Mouse (Mus musculus): Measurements from ENCODE around the gene Rgl3. TPM values are rescaled to one million over a fixed set of nuclear protein-coding genes. Genes with fewer than 3 reads are reported as not detected.

The Rgl3 gene
- polyA plus RNA-seq, 1 experiment from 2014 or later = 3.4 TPM

GRCm38 (mm10) chr9:22012731-22013130 lies 23.5 kb upstream of the Rgl3 start:
- Histone ChIP-seq H3K27me3 (ENCODE audit: control insufficient read depth, insufficient read depth, low read length) (no peaks in the 10 kb centered on the region), H3K27ac (ENCODE audit: low read depth, low read length) (no peak overlapping the region), H3K4me3 (ENCODE audit: low read depth, low read length) (no peak overlapping the region), H3K4me2 (ENCODE audit: low read depth, low read length, severe bottlenecking) (no peak overlapping the region), H3K36me3 (ENCODE audit: control insufficient read depth, insufficient read depth, low read length) (peaks cover 38% of the 10 kb centered on the region), H3K9ac (ENCODE audit: low read length) (no peak overlapping the region), H3K4me1 (replicated peaks; ENCODE audit: control insufficient read depth, insufficient read depth, low read length) (0 out of 2 replicates have a peak, but pooled peaks cover 4% of the 10 kb centered on the region), H3K9me3 (ENCODE audit: control insufficient read depth, low read length) (no peaks in the 10 kb centered on the region)
- DNase-seq (ENCODE audit: low spot score) (no peak), ATAC-seq (replicated peaks; ENCODE audit: low FRiP score) (no peak; the same call in 1 of the 2 replicates)
- 94% methylated on average over 13 of the region's 13 CpGs for WGBS

GRCm38 (mm10) chr9:22011055-22011454 lies 21.8 kb upstream of the Rgl3 start:
- Histone ChIP-seq H3K4me3 (ENCODE audit: low read depth, low read length) (no peak overlapping the region), H3K27me3 (ENCODE audit: control insufficient read depth, insufficient read depth, low read length) (no peaks in the 10 kb centered on the region), H3K9me3 (ENCODE audit: control insufficient read depth, low read length) (no peaks in the 10 kb centered on the region), H3K36me3 (ENCODE audit: control insufficient read depth, insufficient read depth, low read length) (peaks cover 38% of the 10 kb centered on the region), H3K9ac (ENCODE audit: low read length) (no peak overlapping the region), H3K4me1 (replicated peaks; ENCODE audit: control insufficient read depth, insufficient read depth, low read length) (0 out of 2 replicates have a peak, but pooled peaks cover 2% of the 10 kb centered on the region), H3K27ac (ENCODE audit: low read depth, low read length) (no peak overlapping the region), H3K4me2 (ENCODE audit: low read depth, low read length, severe bottlenecking) (no peak overlapping the region)
- ATAC-seq (replicated peaks; ENCODE audit: low FRiP score) (no peak), DNase-seq (ENCODE audit: low spot score) (no peak)
- whole genome bisulfite sequencing = 89% methylated on average over 5 of the region's 5 CpGs

DNA sequence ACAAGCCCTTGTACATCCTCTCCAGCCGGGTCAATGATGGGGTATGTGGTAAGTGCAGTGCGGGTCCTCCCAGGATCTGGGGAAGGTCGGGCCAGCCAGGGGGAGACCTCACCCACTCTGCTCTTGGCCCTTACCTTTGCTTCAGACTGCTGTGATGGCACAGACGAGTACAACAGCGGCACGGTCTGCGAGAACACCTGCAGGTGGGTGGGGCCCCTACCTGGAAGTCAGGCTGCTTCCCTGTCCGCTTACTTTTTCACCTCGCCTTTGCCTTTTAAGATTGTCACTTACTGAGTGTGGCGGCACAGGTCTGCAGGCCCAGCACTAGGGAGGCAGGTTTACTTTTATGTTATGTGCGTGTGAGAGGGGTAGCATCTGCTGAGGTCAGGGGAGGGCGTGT lies 15.3 kb upstream of the Rgl3 start:
- H3K9ac ChIP-seq (ENCODE audit: low read length) = no peak overlapping the region; the same call in 1 of the 2 replicates
- DNase-seq (ENCODE audit: low spot score) (no peak), ATAC-seq (replicated peaks; ENCODE audit: low FRiP score) (no peak)
- H3K27me3 ChIP-seq (ENCODE audit: control insufficient read depth, insufficient read depth, low read length) = no peaks in the 10 kb centered on the region
- H3K9me3 ChIP-seq (ENCODE audit: control insufficient read depth, low read length) = no peaks in the 10 kb centered on the region
- H3K36me3 ChIP-seq (ENCODE audit: control insufficient read depth, insufficient read depth, low read length) = peaks cover 6% of the 10 kb centered on the region
- no peak overlapping the region for H3K4me2 ChIP-seq (ENCODE audit: low read depth, low read length, severe bottlenecking)
- WGBS = 93% methylated on average over 12 of the region's 12 CpGs
- no peak overlapping the region for H3K27ac ChIP-seq (ENCODE audit: low read depth, low read length)
- H3K4me1 ChIP-seq (replicated peaks; ENCODE audit: control insufficient read depth, insufficient read depth, low read length) = peaks cover 12% of the 10 kb centered on the region
- no peak overlapping the region for H3K4me3 ChIP-seq (ENCODE audit: low read depth, low read length)

- peak overlapping the region; percentile 80 for H3K4me2 ChIP-seq (ENCODE audit: low read depth, low read length, severe bottlenecking)
- ATAC-seq (replicated peaks; ENCODE audit: low FRiP score) (peak; percentile 1; the same call in 1 of the 2 replicates), DNase-seq (ENCODE audit: low spot score) (peak; percentile 70)
- H3K4me1 ChIP-seq (replicated peaks; ENCODE audit: control insufficient read depth, insufficient read depth, low read length) = peaks cover 12% of the 10 kb centered on the region
- H3K27ac ChIP-seq (ENCODE audit: low read depth, low read length) = 0 out of 2 replicates have a peak overlapping the region, but pooled peaks have one; percentile 59
- peak overlapping the region; percentile 65 for H3K9ac ChIP-seq (ENCODE audit: low read length)
- peak overlapping the region; percentile 63 for H3K4me3 ChIP-seq (ENCODE audit: low read depth, low read length)
- H3K36me3 ChIP-seq (ENCODE audit: control insufficient read depth, insufficient read depth, low read length) = no peaks in the 10 kb centered on the region; the same call in 1 of the 2 replicates
- H3K27me3 ChIP-seq (ENCODE audit: control insufficient read depth, insufficient read depth, low read length) = no peaks in the 10 kb centered on the region
- 1% methylated on average over 18 of the region's 18 CpGs for WGBS
- no peaks in the 10 kb centered on the region for H3K9me3 ChIP-seq (ENCODE audit: control insufficient read depth, low read length)
Observed at GRCm38 (mm10) chr9:22003163-22003554, 13.9 kb upstream of the Rgl3 start.

- H3K4me2 ChIP-seq (ENCODE audit: low read depth, low read length, severe bottlenecking) = peak within 1 kb of the TSS; percentile 80
- DNase-seq (ENCODE audit: low spot score) = peak; percentile 99
- 5% methylated on average over 57 of the region's 57 CpGs for WGBS
Observed at GRCm38 (mm10) chr9:22002194-22003162, 13.2 kb upstream of the Rgl3 start, which contains the start of the genes Ccdc151 and Prkcsh. Ccdc151 (minus strand) TSS chr9:22002634. Prkcsh (plus strand) TSS chr9:22002806.

DNA sequence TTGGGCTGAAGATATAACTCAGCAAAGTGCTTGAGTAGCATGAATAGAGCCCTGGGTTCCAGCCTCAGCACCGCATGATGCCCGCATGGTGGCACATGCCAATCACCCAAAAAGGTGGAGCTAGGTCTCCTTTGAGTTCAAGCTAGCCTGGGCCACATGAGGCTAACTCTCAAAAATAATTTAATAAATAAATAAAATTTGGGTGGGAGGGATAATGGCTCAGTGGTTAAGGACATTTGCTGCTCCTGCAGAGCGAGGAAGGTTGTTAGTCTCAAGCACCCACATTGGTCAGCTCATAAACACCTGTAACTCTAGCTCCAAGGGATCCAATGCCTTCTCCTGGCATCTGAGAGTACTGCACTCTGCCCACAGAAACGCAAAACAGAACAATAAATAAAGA lies 12.4 kb upstream of the Rgl3 start:
- Histone ChIP-seq H3K4me1 (replicated peaks; ENCODE audit: control insufficient read depth, insufficient read depth, low read length) (peaks cover 12% of the 10 kb centered on the region), H3K4me2 (ENCODE audit: low read depth, low read length, severe bottlenecking) (no peak overlapping the region), H3K27me3 (ENCODE audit: control insufficient read depth, insufficient read depth, low read length) (no peaks in the 10 kb centered on the region), H3K27ac (ENCODE audit: low read depth, low read length) (no peak overlapping the region), H3K4me3 (ENCODE audit: low read depth, low read length) (no peak overlapping the region), H3K9me3 (ENCODE audit: control insufficient read depth, low read length) (no peaks in the 10 kb centered on the region), H3K9ac (ENCODE audit: low read length) (no peak overlapping the region), H3K36me3 (ENCODE audit: control insufficient read depth, insufficient read depth, low read length) (no peaks in the 10 kb centered on the region; the same call in 1 of the 2 replicates)
- no peak for DNase-seq (ENCODE audit: low spot score)
- 85% methylated on average over 4 of the region's 4 CpGs for WGBS
- ATAC-seq (replicated peaks; ENCODE audit: low FRiP score) = no peak

More at GRCm38 (mm10) chr9:22002194-22003162, 13.2 kb upstream of the Rgl3 start, which contains the start of the genes Ccdc151 and Prkcsh:
- Histone ChIP-seq H3K9me3 (ENCODE audit: control insufficient read depth, low read length) (no peaks in the 10 kb centered on the region), H3K4me3 (ENCODE audit: low read depth, low read length) (peak within 1 kb of the TSS; percentile 63), H3K27ac (ENCODE audit: low read depth, low read length) (0 out of 2 replicates have a peak within 1 kb of the TSS, but pooled peaks have one; percentile 59), H3K27me3 (ENCODE audit: control insufficient read depth, insufficient read depth, low read length) (no peaks in the 10 kb centered on the region), H3K4me1 (replicated peaks; ENCODE audit: control insufficient read depth, insufficient read depth, low read length) (peaks cover 12% of the 10 kb centered on the region), H3K36me3 (ENCODE audit: control insufficient read depth, insufficient read depth, low read length) (no peaks in the 10 kb centered on the region; the same call in 1 of the 2 replicates), H3K9ac (ENCODE audit: low read length) (peak within 1 kb of the TSS; percentile 65)
- ATAC-seq (replicated peaks; ENCODE audit: low FRiP score) = peak; percentile 99

- WGBS = 96% methylated on average over 6 of the region's 6 CpGs
- Histone ChIP-seq H3K9ac (ENCODE audit: low read length) (no peak overlapping the region), H3K4me2 (ENCODE audit: low read depth, low read length, severe bottlenecking) (no peak overlapping the region), H3K4me3 (ENCODE audit: low read depth, low read length) (no peak overlapping the region), H3K36me3 (ENCODE audit: control insufficient read depth, insufficient read depth, low read length) (no peaks in the 10 kb centered on the region; the same call in 1 of the 2 replicates), H3K27me3 (ENCODE audit: control insufficient read depth, insufficient read depth, low read length) (no peaks in the 10 kb centered on the region), H3K4me1 (replicated peaks; ENCODE audit: control insufficient read depth, insufficient read depth, low read length) (peaks cover 12% of the 10 kb centered on the region), H3K9me3 (ENCODE audit: control insufficient read depth, low read length) (no peaks in the 10 kb centered on the region; the same call in 1 of the 2 replicates), H3K27ac (ENCODE audit: low read depth, low read length) (no peak overlapping the region)
- DNase-seq (ENCODE audit: low spot score) = no peak
- ATAC-seq (replicated peaks; ENCODE audit: low FRiP score) = no peak
Observed at GRCm38 (mm10) chr9:22000296-22000695, 11.1 kb upstream of the Rgl3 start.

- no peaks in the 10 kb centered on the region; the same call in 1 of the 2 replicates for H3K9me3 ChIP-seq (ENCODE audit: control insufficient read depth, low read length)
- H3K4me1 ChIP-seq (replicated peaks; ENCODE audit: control insufficient read depth, insufficient read depth, low read length) = no peaks in the 10 kb centered on the region
- H3K27ac ChIP-seq (ENCODE audit: low read depth, low read length) = no peak overlapping the region
- peaks cover 8% of the 10 kb centered on the region for H3K27me3 ChIP-seq (ENCODE audit: control insufficient read depth, insufficient read depth, low read length)
- no peak overlapping the region for H3K4me2 ChIP-seq (ENCODE audit: low read depth, low read length, severe bottlenecking)
- 91% methylated on average over 3 of the region's 3 CpGs for WGBS
- no peak overlapping the region for H3K9ac ChIP-seq (ENCODE audit: low read length)
- ATAC-seq (replicated peaks; ENCODE audit: low FRiP score) = no peak
- DNase-seq (ENCODE audit: low spot score) = no peak
- H3K36me3 ChIP-seq (ENCODE audit: control insufficient read depth, insufficient read depth, low read length) = no peaks in the 10 kb centered on the region
- H3K4me3 ChIP-seq (ENCODE audit: low read depth, low read length) = no peak overlapping the region
Observed at GRCm38 (mm10) chr9:21996178-21996867, 7.1 kb upstream of the Rgl3 start.
